In genomic region chr4:31421386-31421785, GRCm38 (mm10) we compare ENCODE assay signal across 28 mouse cellular contexts.
DNase-seq lines count a peak whose midpoint lies in the region; ATAC-seq lines count a peak whose summit lies in the region.
"Had no signal": no experiment of that assay in that cellular context is flagged by ENCODE, and none has a peak within 500 bp of the region (broad histone marks: within the 10 kb centered on the region; RNA-seq: fewer than 3 reads in every experiment).

No protein-coding gene starts in this region.

- no peak overlapping the region for H3K27ac ChIP-seq in intestine, embryonic 16.5 days (ENCODE audit: low read length)
- H3K27ac ChIP-seq in intestine, embryonic 15.5 days: no peak overlapping the region
- H3K27ac ChIP-seq in midbrain, embryonic 11.5 days (ENCODE audit: low read depth, low read length): no peak overlapping the region
- no peak overlapping the region for H3K27ac ChIP-seq in midbrain, embryonic 16.5 days (ENCODE audit: low read length)
- H3K27ac ChIP-seq: embryonic facial prominence, embryonic 12.5 days; embryonic facial prominence, embryonic 15.5 days; forebrain, embryonic 12.5 days; forebrain, embryonic 15.5 days; heart, adult 2 months; heart, embryonic 13.5 days; hindbrain, embryonic 12.5 days; hindbrain, embryonic 15.5 days had no signal

- no peaks in the 10 kb centered on the region for H3K9me3 ChIP-seq in intestine, embryonic 16.5 days (ENCODE audit: control insufficient read depth, low read length)
- H3K9me3 ChIP-seq in intestine, embryonic 15.5 days: no peaks in the 10 kb centered on the region
- no peaks in the 10 kb centered on the region for H3K9me3 ChIP-seq in midbrain, embryonic 11.5 days (ENCODE audit: control insufficient read depth, low read length)
- no peaks in the 10 kb centered on the region for H3K9me3 ChIP-seq in midbrain, embryonic 16.5 days (replicated peaks; ENCODE audit: control insufficient read depth, low read length, poor library complexity, severe bottlenecking)
- H3K9me3 ChIP-seq: embryonic facial prominence, embryonic 12.5 days; embryonic facial prominence, embryonic 15.5 days; forebrain, embryonic 12.5 days; forebrain, embryonic 15.5 days; heart, embryonic 10.5 days; heart, embryonic 13.5 days; hindbrain, embryonic 12.5 days; hindbrain, embryonic 15.5 days had no signal

- ATAC-seq in intestine, embryonic 16.5 days: peak; percentile 54; the same call in 1 of the 2 replicates
- no peak for ATAC-seq in intestine, embryonic 15.5 days
- ATAC-seq in midbrain, embryonic 11.5 days (ENCODE audit: low FRiP score): no peak
- no peak for ATAC-seq in midbrain, embryonic 16.5 days
- ATAC-seq in erythroid progenitor cell, adult 5-6 weeks (replicated peaks; ENCODE audit: low FRiP score, poor library complexity, severe bottlenecking): no peak
- ATAC-seq: Patski had no signal

- H3K9ac ChIP-seq in intestine, embryonic 16.5 days (ENCODE audit: low read depth, low read length): no peak overlapping the region
- no peak overlapping the region for H3K9ac ChIP-seq in intestine, embryonic 15.5 days
- H3K9ac ChIP-seq in midbrain, embryonic 11.5 days (ENCODE audit: low read length): no peak overlapping the region
- H3K9ac ChIP-seq in midbrain, embryonic 16.5 days (ENCODE audit: low read depth, low read length): no peak overlapping the region
- H3K9ac ChIP-seq: embryonic facial prominence, embryonic 12.5 days; embryonic facial prominence, embryonic 15.5 days; forebrain, embryonic 12.5 days; forebrain, embryonic 15.5 days; hindbrain, embryonic 12.5 days; hindbrain, embryonic 15.5 days had no signal

- no peaks in the 10 kb centered on the region for H3K27me3 ChIP-seq in intestine, embryonic 16.5 days (replicated peaks; ENCODE audit: control insufficient read depth, insufficient read depth, low read length)
- no peaks in the 10 kb centered on the region for H3K27me3 ChIP-seq in intestine, embryonic 15.5 days (replicated peaks)
- no peaks in the 10 kb centered on the region for H3K27me3 ChIP-seq in midbrain, embryonic 11.5 days (ENCODE audit: control insufficient read depth, insufficient read depth, low read length)
- no peaks in the 10 kb centered on the region for H3K27me3 ChIP-seq in midbrain, embryonic 16.5 days (ENCODE audit: control insufficient read depth, insufficient read depth, low read depth, low read length)
- H3K27me3 ChIP-seq: CH12.LX; embryonic facial prominence, embryonic 12.5 days; embryonic facial prominence, embryonic 15.5 days; forebrain, embryonic 12.5 days; forebrain, embryonic 15.5 days; heart, embryonic 13.5 days; hindbrain, embryonic 12.5 days; hindbrain, embryonic 15.5 days; Patski had no signal

- peak; percentile 25 to 29 for DNase-seq in kidney, adult 8-10 months
- DNase-seq in kidney, postnatal 4 days: no peak
- peak; percentile 21 for DNase-seq in midbrain, embryonic 11.5 days (ENCODE audit: low spot score, missing footprints)
- DNase-seq: adrenal gland, postnatal 10 days; adrenal gland, postnatal 36 days; B cell, adult 2 months; cerebellum, adult 11 months; cerebellum, adult 2 months; cerebellum, adult 9-11 months; cerebellum, postnatal 25 days; gastrocnemius, postnatal 25 days; heart, adult 2 months; heart, postnatal 14 days had no signal

- WGBS in intestine, embryonic 16.5 days: 65% methylated on average over 5 of the region's 5 CpGs
- WGBS in intestine, embryonic 15.5 days: 70% methylated on average over 5 of the region's 5 CpGs
- WGBS in midbrain, embryonic 11.5 days: 88% methylated on average over 5 of the region's 5 CpGs
- WGBS in midbrain, embryonic 16.5 days: 84% methylated on average over 5 of the region's 5 CpGs

- H3K4me2 ChIP-seq in intestine, embryonic 16.5 days (ENCODE audit: low read depth, low read length): no peak overlapping the region
- no peak overlapping the region for H3K4me2 ChIP-seq in intestine, embryonic 15.5 days (replicated peaks)
- H3K4me2 ChIP-seq in midbrain, embryonic 11.5 days: no peak overlapping the region
- H3K4me2 ChIP-seq in midbrain, embryonic 16.5 days (ENCODE audit: low read length): no peak overlapping the region
- H3K4me2 ChIP-seq: embryonic facial prominence, embryonic 12.5 days; embryonic facial prominence, embryonic 15.5 days; forebrain, embryonic 12.5 days; forebrain, embryonic 15.5 days; heart, embryonic 13.5 days; hindbrain, embryonic 12.5 days; hindbrain, embryonic 15.5 days had no signal

- no peaks in the 10 kb centered on the region for H3K36me3 ChIP-seq in intestine, embryonic 16.5 days (ENCODE audit: control insufficient read depth, insufficient read depth, low read length)
- no peaks in the 10 kb centered on the region for H3K36me3 ChIP-seq in intestine, embryonic 15.5 days
- no peaks in the 10 kb centered on the region for H3K36me3 ChIP-seq in midbrain, embryonic 11.5 days (ENCODE audit: control insufficient read depth, insufficient read depth, low read length)
- no peaks in the 10 kb centered on the region for H3K36me3 ChIP-seq in midbrain, embryonic 16.5 days (ENCODE audit: control insufficient read depth, insufficient read depth, low read length)
- H3K36me3 ChIP-seq: embryonic facial prominence, embryonic 12.5 days; embryonic facial prominence, embryonic 15.5 days; forebrain, embryonic 12.5 days; forebrain, embryonic 15.5 days; G1E; heart, embryonic 10.5 days; heart, embryonic 13.5 days; hindbrain, embryonic 12.5 days; hindbrain, embryonic 15.5 days had no signal

- H3K4me1 ChIP-seq in intestine, embryonic 16.5 days (ENCODE audit: control insufficient read depth, insufficient read depth, low read length): peaks cover 4% of the 10 kb centered on the region; the same call in 1 of the 2 replicates
- H3K4me1 ChIP-seq in intestine, embryonic 15.5 days (replicated peaks): peaks cover 7% of the 10 kb centered on the region; the same call in 1 of the 2 replicates
- H3K4me1 ChIP-seq in midbrain, embryonic 11.5 days (ENCODE audit: control insufficient read depth, insufficient read depth, low read length): no peaks in the 10 kb centered on the region
- peaks cover 2% of the 10 kb centered on the region; the same call in 1 of the 2 replicates for H3K4me1 ChIP-seq in midbrain, embryonic 16.5 days (ENCODE audit: control insufficient read depth, insufficient read depth, low read length)
- H3K4me1 ChIP-seq: embryonic facial prominence, embryonic 12.5 days; forebrain, embryonic 12.5 days; forebrain, embryonic 15.5 days had no signal

- H3K4me3 ChIP-seq in intestine, embryonic 16.5 days (ENCODE audit: low read length): no peak overlapping the region
- no peak overlapping the region for H3K4me3 ChIP-seq in intestine, embryonic 15.5 days (replicated peaks)
- H3K4me3 ChIP-seq in midbrain, embryonic 11.5 days (ENCODE audit: low read depth, low read length): no peak overlapping the region
- H3K4me3 ChIP-seq in midbrain, embryonic 16.5 days (ENCODE audit: low read depth, low read length): no peak overlapping the region
- H3K4me3 ChIP-seq: embryonic facial prominence, embryonic 12.5 days; embryonic facial prominence, embryonic 15.5 days; forebrain, embryonic 12.5 days; forebrain, embryonic 15.5 days; heart, adult 2 months; heart, embryonic 10.5 days; heart, embryonic 13.5 days; hindbrain, embryonic 12.5 days; hindbrain, embryonic 15.5 days had no signal

Comparison
In these comparisons a context has a peak if more than half of its experiments do, and no peak if none do; other contexts are left out.
1. DNase-seq: peak in kidney, adult 8-10 months (2 of 2) and midbrain, embryonic 11.5 days (single experiment); none in kidney, postnatal 4 days (0 of 2).